Mouse (Mus musculus) spleen, postnatal 4 days (tissue): ENCODE measurements around the gene Per1.

Experiments
- DNase-seq, 2 experiments: peaks; one replicate each; pipeline ENCODE4 v3.0.0; 2022; ENCODE audit warnings: low spot score in 2 of 2

The Per1 gene

GRCm38 (mm10) chr11:69064259-69065133, 30.5 kb upstream of the Per1 start:
- DNase-seq, result no peak

DNA sequence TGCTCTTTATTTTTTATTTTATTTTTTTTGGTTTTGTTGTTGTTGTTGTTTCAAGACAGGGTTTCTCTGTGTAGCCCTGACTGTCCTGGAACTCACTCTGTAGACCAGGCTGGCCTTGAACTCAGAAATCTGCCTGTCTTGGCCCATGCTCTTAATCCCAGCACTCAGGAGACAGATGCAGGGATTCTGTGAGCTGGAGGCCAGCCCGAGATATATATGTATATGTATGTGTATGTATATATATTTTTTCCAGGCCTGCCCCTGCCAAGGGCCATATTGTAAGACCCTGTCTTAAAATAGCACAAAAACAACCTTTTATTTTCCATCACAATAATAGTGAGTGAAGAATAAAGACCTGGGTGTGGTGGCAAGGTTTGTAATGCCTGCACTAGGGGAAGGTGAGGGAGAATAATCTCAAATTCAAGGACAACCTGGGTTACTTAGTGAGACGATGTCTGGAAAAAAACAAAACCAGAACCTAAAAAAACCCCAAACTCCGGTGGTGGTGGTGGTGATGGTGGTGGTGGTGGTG, 29.6 kb upstream of the Per1 start:
- no peak for DNase-seq

DNA sequence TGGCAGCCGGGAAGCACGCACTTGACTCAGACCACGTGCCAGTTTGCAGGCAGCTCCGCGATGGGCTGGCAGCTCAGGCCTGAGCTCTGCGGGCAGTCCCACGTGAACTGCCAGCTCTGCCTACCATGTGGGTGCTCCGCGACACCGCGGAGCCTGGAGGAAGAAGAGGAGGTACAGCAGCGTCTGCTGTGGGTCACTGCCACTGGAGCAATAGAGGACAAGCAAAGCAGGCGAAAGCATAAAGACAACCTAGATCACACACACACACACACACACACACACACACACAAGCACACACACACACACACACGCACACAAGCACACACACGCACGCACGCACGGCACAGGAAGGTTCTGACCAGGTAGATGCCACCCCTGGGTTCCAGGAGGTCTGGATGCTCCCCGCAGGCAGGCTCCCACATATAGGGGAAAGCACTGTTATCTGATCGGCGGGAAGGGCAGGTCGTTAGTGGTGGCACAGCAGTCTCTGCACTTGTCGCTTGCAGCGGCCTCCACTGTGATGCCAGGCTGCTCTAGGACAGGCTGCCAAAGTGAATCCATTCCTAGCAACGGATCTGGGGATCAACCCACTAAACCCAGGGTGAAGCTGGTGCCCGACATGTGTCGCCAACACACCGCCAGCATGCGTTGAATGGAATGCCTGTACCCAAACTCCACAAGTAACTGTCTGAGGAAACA, 28.7 kb upstream of the Per1 start:
- DNase-seq, result peak; percentile 43 to 72

GRCm38 (mm10) chr11:69066956-69067355, 28.1 kb upstream of the Per1 start:
- DNase-seq, result peak; percentile 87 to 94

GRCm38 (mm10) chr11:69067601-69068000, 27.4 kb upstream of the Per1 start:
- no peak for DNase-seq

DNA sequence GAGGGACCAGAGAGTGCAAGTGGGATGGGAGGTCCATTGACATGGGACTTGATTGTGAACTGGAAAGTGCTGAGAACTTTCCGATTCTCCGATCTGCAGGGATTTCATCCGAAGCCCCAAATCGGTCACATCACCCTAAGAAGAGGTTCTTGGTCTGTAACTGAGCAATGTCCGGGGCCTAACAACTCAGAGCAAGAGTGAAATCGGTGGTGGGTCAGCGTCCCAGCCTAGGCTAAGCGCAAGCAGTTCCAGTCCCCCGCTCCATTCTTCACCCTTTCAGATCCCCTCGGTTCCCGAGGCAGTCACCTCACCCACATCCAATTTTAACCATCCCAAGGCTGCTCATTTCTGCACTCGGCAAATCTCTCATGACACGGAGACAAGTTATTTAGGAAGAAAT, 24.9 kb upstream of the Per1 start:
- peak in 1 of 2 experiments; percentile 71 for DNase-seq

GRCm38 (mm10) chr11:69070590-69071222, 24.3 kb upstream of the Per1 start, which contains the start of gene Tmem107:
Tmem107 (plus strand) TSS chr11:69070806.
- DNase-seq, result peak; percentile 93 to 96

DNA sequence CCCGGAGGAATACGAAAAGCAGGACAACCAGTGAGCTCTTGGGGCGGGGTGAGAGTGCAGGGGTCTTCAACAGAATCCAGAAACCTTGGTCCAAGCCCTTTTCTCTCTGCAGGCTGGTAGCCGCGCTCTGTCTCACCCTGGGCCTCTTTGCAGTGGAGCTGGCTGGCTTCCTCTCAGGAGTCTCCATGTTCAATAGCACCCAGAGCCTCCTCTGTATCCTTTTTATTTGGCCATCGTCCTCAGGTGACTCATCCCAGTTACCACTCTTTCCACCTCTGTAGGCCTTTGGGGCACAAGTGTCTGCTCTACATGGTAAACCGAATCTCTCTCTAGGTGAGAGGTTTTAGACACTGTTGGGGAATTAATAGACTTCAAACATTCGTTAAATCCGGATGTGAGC, 23.8 kb upstream of the Per1 start:
- no peak for DNase-seq

- no peak for DNase-seq
These were observed 22.8 kb upstream of the Per1 start for GRCm38 (mm10) chr11:69072234-69072633.

DNA sequence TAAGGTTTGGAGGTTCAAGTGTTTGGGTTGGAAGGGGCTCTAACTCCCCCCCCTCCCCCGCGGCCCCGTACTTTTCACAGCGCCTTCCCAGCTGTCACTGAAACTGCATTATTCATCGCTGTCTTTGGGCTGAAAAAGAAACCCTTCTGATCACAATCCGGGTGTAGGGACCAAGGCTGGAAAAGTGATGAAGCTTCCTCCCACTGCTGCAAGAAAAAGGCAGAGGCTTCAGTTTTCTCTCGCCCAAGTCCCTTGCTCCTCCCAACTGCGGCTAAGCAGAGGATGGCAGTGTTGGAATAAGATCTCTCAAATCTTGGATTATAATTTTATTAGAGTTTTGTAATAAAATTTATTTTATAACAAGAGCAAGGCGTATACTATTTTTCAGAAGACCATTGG, 22.4 kb upstream of the Per1 start:
- no peak for DNase-seq

DNA sequence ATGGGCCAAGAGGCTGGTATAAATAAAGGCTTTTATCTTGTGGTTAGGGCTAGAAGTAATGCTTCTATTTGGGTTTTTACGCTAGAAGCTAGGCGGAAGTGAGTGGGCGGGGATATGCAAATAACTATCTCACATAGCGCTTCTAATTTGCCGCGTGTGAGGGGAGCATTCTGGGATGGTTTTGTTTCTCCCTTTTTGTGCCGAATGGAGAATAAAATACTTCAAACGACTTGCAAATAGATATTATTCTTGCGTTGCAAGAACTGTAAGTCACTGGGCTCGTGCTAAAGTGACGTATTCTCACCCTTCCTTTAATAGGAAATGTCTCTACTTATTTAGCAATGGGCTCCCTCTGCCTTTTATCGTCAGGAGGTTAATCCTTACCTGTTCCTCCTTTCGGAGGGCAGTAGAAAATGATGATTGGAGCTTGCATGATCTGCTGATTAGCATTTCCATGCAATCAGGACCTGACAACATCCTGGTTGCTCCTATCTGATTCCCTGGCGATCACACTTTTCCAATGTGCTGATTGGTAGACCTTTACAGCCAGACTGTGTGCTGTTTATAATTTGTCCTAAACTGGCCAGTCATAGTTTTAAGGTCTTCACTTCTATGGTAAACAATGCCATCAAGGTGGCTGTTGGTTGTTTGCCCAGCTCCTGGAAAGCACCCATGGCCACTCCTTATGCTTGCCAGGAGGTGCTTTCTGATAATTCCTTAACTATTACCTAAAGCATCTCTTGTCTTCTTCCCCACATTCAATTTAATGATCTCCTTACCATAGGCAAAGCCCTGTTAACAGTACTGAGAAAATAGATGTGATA, 21.7 kb upstream of the Per1 start:
- peak; percentile 84 to 87 for DNase-seq

- no peak for DNase-seq
These were observed 20.9 kb upstream of the Per1 start for GRCm38 (mm10) chr11:69073951-69074775.

DNA sequence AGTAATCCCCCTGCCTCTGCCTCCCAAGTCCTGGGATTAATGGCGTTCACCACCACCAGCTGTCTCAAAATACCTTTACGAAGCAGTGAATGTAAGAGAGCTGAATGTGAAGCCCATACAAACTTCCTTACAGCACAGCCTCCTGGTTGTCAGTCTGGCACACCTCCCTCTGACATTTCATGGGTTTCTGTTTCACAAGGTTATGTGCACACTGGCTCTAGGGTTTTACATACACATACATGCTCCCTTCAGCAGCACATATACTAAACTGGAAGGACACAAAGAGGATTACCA, 20.3 kb upstream of the Per1 start:
- no peak for DNase-seq

DNA sequence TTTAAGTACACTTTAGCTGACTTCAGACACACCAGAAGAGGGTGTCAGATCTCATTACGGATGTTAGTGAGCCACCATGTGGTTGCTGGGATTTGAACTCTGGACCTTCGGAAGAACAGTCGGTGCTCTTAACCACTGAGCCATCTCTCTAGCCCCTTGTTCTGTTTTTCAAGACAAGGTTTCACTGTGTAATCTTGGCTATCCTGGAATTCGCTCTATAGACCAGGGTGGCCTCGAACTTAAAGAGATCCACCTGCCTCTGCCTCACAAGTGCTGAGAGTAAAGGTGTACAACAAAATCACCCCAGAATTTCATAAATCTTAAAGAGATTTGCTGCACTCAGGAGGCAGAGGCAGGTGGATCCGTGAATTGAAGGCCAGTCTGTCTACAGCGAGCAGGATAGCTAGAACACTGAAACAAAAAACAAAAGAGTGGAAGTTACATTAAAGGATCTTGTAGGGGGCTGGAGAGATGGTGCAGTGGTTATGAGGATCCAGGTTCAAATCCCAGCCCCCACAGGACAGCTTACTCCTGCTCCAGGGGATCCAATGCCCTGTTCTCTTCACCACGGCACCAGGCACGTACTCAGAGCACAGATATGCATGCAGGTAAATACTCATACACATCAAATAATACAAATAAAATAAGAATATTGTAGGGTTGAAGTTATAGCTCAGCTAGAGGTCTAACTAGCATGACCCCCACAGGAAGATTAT, 19.1 kb upstream of the Per1 start:
- no peak for DNase-seq

GRCm38 (mm10) chr11:69076572-69076971, 18.4 kb upstream of the Per1 start:
- DNase-seq, result no peak

- no peak for DNase-seq
These were observed 17.7 kb upstream of the Per1 start for GRCm38 (mm10) chr11:69077316-69077715.

DNA sequence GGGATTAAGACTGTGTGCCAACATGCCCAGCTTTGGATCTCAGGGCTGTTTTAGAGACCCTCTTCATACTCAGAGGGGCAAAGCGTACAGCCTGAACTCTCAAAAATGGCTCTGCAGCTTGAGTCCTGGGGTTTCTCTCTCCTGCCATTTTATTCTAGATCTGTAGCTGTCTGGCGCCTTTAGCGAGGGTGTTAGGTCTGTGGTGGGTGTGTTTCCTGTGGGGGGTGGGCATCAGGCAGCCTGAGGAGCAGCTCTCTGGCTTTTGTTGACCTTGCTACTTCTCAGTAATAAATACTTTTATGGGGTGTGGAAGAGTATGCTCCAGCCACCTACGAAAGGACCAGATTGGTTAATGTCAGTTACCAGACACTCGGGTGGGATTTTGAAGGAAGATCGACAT, 17.0 kb upstream of the Per1 start:
- no peak for DNase-seq

DNA sequence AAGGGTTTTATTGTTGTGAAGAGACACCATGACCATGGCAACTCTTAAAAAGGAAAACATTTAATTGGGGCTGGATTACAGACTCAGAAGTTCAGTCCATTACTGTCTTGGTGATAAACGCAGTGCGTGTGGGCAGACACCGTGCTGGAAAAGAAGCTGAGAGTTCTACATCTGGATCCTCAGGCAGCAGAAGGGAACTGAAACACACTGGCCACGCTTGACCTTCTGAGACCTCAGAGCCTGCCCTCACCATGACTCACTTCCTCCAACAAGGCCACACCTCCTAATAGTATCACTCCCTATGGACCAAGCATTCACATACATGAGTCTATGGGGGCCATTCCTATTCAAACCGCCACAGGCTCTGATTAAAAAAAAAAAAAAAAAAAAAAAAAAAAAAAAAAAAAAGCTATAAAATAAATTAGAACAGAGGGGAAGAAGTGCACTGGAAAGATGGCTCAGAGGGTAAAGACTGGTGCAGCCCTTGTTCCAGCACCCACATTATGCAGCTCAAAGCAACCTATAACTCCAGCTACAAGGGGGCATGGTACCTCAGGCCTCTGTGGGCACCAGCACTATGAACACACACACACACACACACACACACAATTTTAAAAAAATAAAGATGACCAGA, 16.1 kb upstream of the Per1 start:
- DNase-seq, result no peak

- no peak for DNase-seq
These were observed 14.7 kb upstream of the Per1 start for GRCm38 (mm10) chr11:69080102-69080854.
